Comparison of ENCODE assay signal across 8 mouse cellular contexts in the genomic region with DNA sequence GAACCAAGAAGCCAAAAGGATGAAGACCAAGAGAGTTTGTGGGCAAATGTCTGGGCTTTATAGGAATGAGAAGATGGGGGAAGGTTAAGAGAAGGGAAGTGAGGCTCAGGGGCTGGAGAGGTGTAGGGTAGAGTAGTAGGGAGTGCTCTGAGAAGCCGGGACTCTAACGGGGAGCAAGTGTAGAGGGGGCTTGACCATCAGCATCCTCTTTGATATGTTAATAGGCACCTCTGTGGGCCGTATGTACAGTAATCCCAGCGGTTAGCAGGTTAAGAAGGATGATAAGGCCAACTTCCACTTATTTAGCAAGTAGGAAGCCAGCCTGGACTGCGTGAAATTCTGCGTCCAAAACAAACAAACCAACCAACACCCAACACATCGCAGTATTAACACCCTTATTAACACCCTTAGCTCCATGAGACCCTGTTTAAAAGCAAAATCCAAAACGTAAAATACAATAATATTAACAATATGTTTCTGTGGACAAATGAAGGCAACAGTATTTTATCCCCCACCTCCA. TPM values are rescaled to one million over a fixed set of nuclear protein-coding genes. Genes with fewer than 3 reads are reported as not detected.
A peak's percentile ranks its signal among the peaks of the same experiment; 100 is the strongest.
DNase-seq lines count a peak whose midpoint lies in the region; ATAC-seq and TF ChIP-seq lines count a peak whose summit lies in the region.

No protein-coding gene starts in this region.

- H3K4me1 ChIP-seq in heart, embryonic 10.5 days = peaks cover 30% of the 10 kb centered on the region
- H3K4me1 ChIP-seq in bone marrow, adult 2 months (ENCODE audit: control insufficient read depth, insufficient read depth, low read length) = peaks cover 2% of the 10 kb centered on the region; the same call in 1 of the 2 replicates
- peaks cover 20% of the 10 kb centered on the region for H3K4me1 ChIP-seq in hindbrain, embryonic 12.5 days
- peaks cover 20% of the 10 kb centered on the region for H3K4me1 ChIP-seq in midbrain, embryonic 11.5 days (ENCODE audit: control insufficient read depth, insufficient read depth, low read length)

- DNase-seq in heart, embryonic 10.5 days (ENCODE audit: low spot score) = no peak
- DNase-seq in heart, postnatal 14 days = no peak
- DNase-seq in midbrain, embryonic 11.5 days (ENCODE audit: low spot score, missing footprints) = peak; percentile 93
- no peak for DNase-seq in thymus, postnatal 0 days (ENCODE audit: low spot score)
- DNase-seq in urinary bladder, adult 2 months (ENCODE audit: low spot score) = no peak
- no peak for DNase-seq in gastrocnemius, postnatal 4 days (ENCODE audit: low spot score in 2 of 2)

- no peaks in the 10 kb centered on the region for H3K36me3 ChIP-seq in heart, embryonic 10.5 days
- no peaks in the 10 kb centered on the region for H3K36me3 ChIP-seq in hindbrain, embryonic 12.5 days
- H3K36me3 ChIP-seq in midbrain, embryonic 11.5 days (ENCODE audit: control insufficient read depth, insufficient read depth, low read length) = no peaks in the 10 kb centered on the region

- WGBS in heart, embryonic 10.5 days = 12% methylated on average over 8 of the region's 8 CpGs
- WGBS in bone marrow, adult 2 months = 5% methylated on average over 8 of the region's 8 CpGs
- WGBS in hindbrain, embryonic 12.5 days = 14% methylated on average over 8 of the region's 8 CpGs
- 8% methylated on average over 8 of the region's 8 CpGs for WGBS in midbrain, embryonic 11.5 days

- H3K4me3 ChIP-seq in heart, embryonic 10.5 days = peak overlapping the region; percentile 64
- peak overlapping the region; percentile 63 for H3K4me3 ChIP-seq in bone marrow, adult 2 months (replicated peaks; ENCODE audit: control insufficient read depth, low read depth, low read length)
- peak overlapping the region; percentile 33 for H3K4me3 ChIP-seq in hindbrain, embryonic 12.5 days
- peak overlapping the region; percentile 31 for H3K4me3 ChIP-seq in midbrain, embryonic 11.5 days (ENCODE audit: low read depth, low read length)

- ATAC-seq in hindbrain, embryonic 12.5 days (ENCODE audit: low FRiP score) = no peak
- ATAC-seq in midbrain, embryonic 11.5 days (ENCODE audit: low FRiP score) = no peak

- peak overlapping the region; percentile 68 for H3K9ac ChIP-seq in hindbrain, embryonic 12.5 days
- H3K9ac ChIP-seq in midbrain, embryonic 11.5 days (ENCODE audit: low read length) = peak overlapping the region; percentile 74

- intact Hi-C loops in heart, postnatal 14 days (cut with DNase I) = loop anchor here (5.0 kb wide), 1 partner anchor 43 kb away; a partner anchor contains a TSS

- peak overlapping the region; percentile 54 for H3K4me2 ChIP-seq in hindbrain, embryonic 12.5 days (replicated peaks)
- H3K4me2 ChIP-seq in midbrain, embryonic 11.5 days = peak overlapping the region; percentile 57

- TF ChIP-seq CTCF in bone marrow, adult 2 months (IDR thresholded peaks at IDR 0.05; ENCODE audit: control insufficient read depth, insufficient read depth, low read length) = no peak

- no peaks in the 10 kb centered on the region for H3K9me3 ChIP-seq in heart, embryonic 10.5 days
- no peaks in the 10 kb centered on the region for H3K9me3 ChIP-seq in hindbrain, embryonic 12.5 days (replicated peaks)
- no peaks in the 10 kb centered on the region for H3K9me3 ChIP-seq in midbrain, embryonic 11.5 days (ENCODE audit: control insufficient read depth, low read length)

- H3K27me3 ChIP-seq in heart, embryonic 10.5 days (ENCODE audit: insufficient read depth, poor library complexity, severe bottlenecking) = no peaks in the 10 kb centered on the region
- no peaks in the 10 kb centered on the region for H3K27me3 ChIP-seq in hindbrain, embryonic 12.5 days
- H3K27me3 ChIP-seq in midbrain, embryonic 11.5 days (ENCODE audit: control insufficient read depth, insufficient read depth, low read length) = no peaks in the 10 kb centered on the region

- TF ChIP-seq POLR2A in bone marrow, adult 2 months (IDR thresholded peaks at IDR 0.05; ENCODE audit: borderline replicate concordance, control insufficient read depth, low read depth, low read length) = no peak

- peak overlapping the region; percentile 95 for H3K27ac ChIP-seq in heart, embryonic 10.5 days
- no peak overlapping the region for H3K27ac ChIP-seq in bone marrow, adult 2 months (ENCODE audit: control insufficient read depth, insufficient read depth, low read depth, low read length, poor library complexity)
- peak overlapping the region; percentile 87 for H3K27ac ChIP-seq in hindbrain, embryonic 12.5 days
- peak overlapping the region; percentile 78 for H3K27ac ChIP-seq in midbrain, embryonic 11.5 days (ENCODE audit: low read depth, low read length)

RNA-seq across cellular contexts. Expression of a gene that starts 0.5 kb away (rescaled TPM):
- polyA plus RNA-seq in heart, embryonic 10.5 days (2016; fragmentation: Nextera tagmentation; extraction: Ambion mirVana) = 342 and 505 TPM in 2 replicates
- 100 to 1,000 TPM; 192 to 227 TPM for total RNA-seq in heart, postnatal 14 days (2021)
- polyA plus RNA-seq in bone marrow, adult 2 months (2011; ENCODE audit: insufficient read depth, insufficient read length, low replicate concordance, missing spikeins) = 328 and 487 TPM in 2 replicates
- 670 and 682 TPM in 2 replicates for polyA plus RNA-seq in hindbrain, embryonic 12.5 days (2016; fragmentation: Nextera tagmentation; extraction: Ambion mirVana)
- 408 and 439 TPM in 2 replicates for polyA plus RNA-seq in midbrain, embryonic 11.5 days (2014; fragmentation: Nextera tagmentation; extraction: Ambion mirVana)
- 318 and 508 TPM in 2 replicates for polyA plus RNA-seq in thymus, postnatal 0 days (2015; fragmentation: Nextera tagmentation; extraction: Ambion mirVana)
- 540 TPM in 2 replicates for polyA plus RNA-seq in urinary bladder, adult 2 months (2012; rRNA removed)
- total RNA-seq in gastrocnemius, postnatal 4 days (2021) = 100 to 1,000 TPM; 293 to 304 TPM

RNA-seq across cellular contexts. Expression of a gene that starts 3.9 kb away (rescaled TPM):
- 9.0 and 20.3 TPM in 2 replicates for polyA plus RNA-seq in heart, embryonic 10.5 days (2016; fragmentation: Nextera tagmentation; extraction: Ambion mirVana)
- total RNA-seq in heart, postnatal 14 days (2021) = 1 to 10 TPM; 1.6 TPM
- polyA plus RNA-seq in bone marrow, adult 2 months (2011; ENCODE audit: insufficient read depth, insufficient read length, low replicate concordance, missing spikeins) = not detected in 2 replicates
- 48.1 and 49.4 TPM in 2 replicates for polyA plus RNA-seq in hindbrain, embryonic 12.5 days (2016; fragmentation: Nextera tagmentation; extraction: Ambion mirVana)
- 20.4 and 20.9 TPM in 2 replicates for polyA plus RNA-seq in midbrain, embryonic 11.5 days (2014; fragmentation: Nextera tagmentation; extraction: Ambion mirVana)
- 13.4 and 14.6 TPM in 2 replicates for polyA plus RNA-seq in thymus, postnatal 0 days (2015; fragmentation: Nextera tagmentation; extraction: Ambion mirVana)
- 9.0 and 13.2 TPM in 2 replicates for polyA plus RNA-seq in urinary bladder, adult 2 months (2012; rRNA removed)
- total RNA-seq in gastrocnemius, postnatal 4 days (2021) = 1 to 10 TPM; 5.6 to 6.0 TPM

RNA-seq across cellular contexts. Expression of a gene that starts 18.4 kb away (rescaled TPM):
- polyA plus RNA-seq in heart, embryonic 10.5 days (2016; fragmentation: Nextera tagmentation; extraction: Ambion mirVana) = 97.9 and 117 TPM in 2 replicates
- 10 to 100 TPM; 30.2 to 30.8 TPM for total RNA-seq in heart, postnatal 14 days (2021)
- polyA plus RNA-seq in bone marrow, adult 2 months (2011; ENCODE audit: insufficient read depth, insufficient read length, low replicate concordance, missing spikeins) = 5.5 and 11.2 TPM in 2 replicates
- 203 and 212 TPM in 2 replicates for polyA plus RNA-seq in hindbrain, embryonic 12.5 days (2016; fragmentation: Nextera tagmentation; extraction: Ambion mirVana)
- polyA plus RNA-seq in midbrain, embryonic 11.5 days (2014; fragmentation: Nextera tagmentation; extraction: Ambion mirVana) = 125 and 142 TPM in 2 replicates
- 37.7 and 41.0 TPM in 2 replicates for polyA plus RNA-seq in thymus, postnatal 0 days (2015; fragmentation: Nextera tagmentation; extraction: Ambion mirVana)
- polyA plus RNA-seq in urinary bladder, adult 2 months (2012; rRNA removed) = 35.0 and 39.3 TPM in 2 replicates
- total RNA-seq in gastrocnemius, postnatal 4 days (2021) = 10 to 100 TPM; 44.5 to 49.2 TPM

RNA-seq across cellular contexts. Expression of a gene that starts 39.1 kb away (rescaled TPM):
- 907 and 984 TPM in 2 replicates for polyA plus RNA-seq in heart, embryonic 10.5 days (2016; fragmentation: Nextera tagmentation; extraction: Ambion mirVana)
- total RNA-seq in heart, postnatal 14 days (2021) = 100 to 1,000 TPM; 339 to 355 TPM
- polyA plus RNA-seq in bone marrow, adult 2 months (2011; ENCODE audit: insufficient read depth, insufficient read length, low replicate concordance, missing spikeins) = 185 and 239 TPM in 2 replicates
- polyA plus RNA-seq in hindbrain, embryonic 12.5 days (2016; fragmentation: Nextera tagmentation; extraction: Ambion mirVana) = 1,047 and 1,117 TPM in 2 replicates
- polyA plus RNA-seq in midbrain, embryonic 11.5 days (2014; fragmentation: Nextera tagmentation; extraction: Ambion mirVana) = 1,062 and 1,170 TPM in 2 replicates
- 1,085 and 1,139 TPM in 2 replicates for polyA plus RNA-seq in thymus, postnatal 0 days (2015; fragmentation: Nextera tagmentation; extraction: Ambion mirVana)
- 466 and 498 TPM in 2 replicates for polyA plus RNA-seq in urinary bladder, adult 2 months (2012; rRNA removed)
- total RNA-seq in gastrocnemius, postnatal 4 days (2021) = 100 to 1,000 TPM; 428 to 459 TPM

RNA-seq across cellular contexts. Expression of a gene that starts 44.2 kb away (rescaled TPM):
- polyA plus RNA-seq in heart, embryonic 10.5 days (2016; fragmentation: Nextera tagmentation; extraction: Ambion mirVana) = 0.43 and 1.9 TPM in 2 replicates
- not detected for total RNA-seq in heart, postnatal 14 days (2021)
- polyA plus RNA-seq in bone marrow, adult 2 months (2011; ENCODE audit: insufficient read depth, insufficient read length, low replicate concordance, missing spikeins) = not detected in 2 replicates
- polyA plus RNA-seq in hindbrain, embryonic 12.5 days (2016; fragmentation: Nextera tagmentation; extraction: Ambion mirVana) = 2.9 and 5.7 TPM in 2 replicates
- 0.58 and 0.63 TPM in 2 replicates for polyA plus RNA-seq in midbrain, embryonic 11.5 days (2014; fragmentation: Nextera tagmentation; extraction: Ambion mirVana)
- 7.2 and 7.3 TPM in 2 replicates for polyA plus RNA-seq in thymus, postnatal 0 days (2015; fragmentation: Nextera tagmentation; extraction: Ambion mirVana)
- 0.04 and 0.11 TPM in 2 replicates for polyA plus RNA-seq in urinary bladder, adult 2 months (2012; rRNA removed)
- under 1 TPM; 0.13 to 0.20 TPM for total RNA-seq in gastrocnemius, postnatal 4 days (2021)
